Mouse (Mus musculus): Measurements from ENCODE around the gene Slc1a1. TPM values are rescaled to one million over a fixed set of nuclear protein-coding genes. Genes with fewer than 3 reads are reported as not detected.

The Slc1a1 gene
- polyA plus RNA-seq, 1 experiment, result not detected

DNA sequence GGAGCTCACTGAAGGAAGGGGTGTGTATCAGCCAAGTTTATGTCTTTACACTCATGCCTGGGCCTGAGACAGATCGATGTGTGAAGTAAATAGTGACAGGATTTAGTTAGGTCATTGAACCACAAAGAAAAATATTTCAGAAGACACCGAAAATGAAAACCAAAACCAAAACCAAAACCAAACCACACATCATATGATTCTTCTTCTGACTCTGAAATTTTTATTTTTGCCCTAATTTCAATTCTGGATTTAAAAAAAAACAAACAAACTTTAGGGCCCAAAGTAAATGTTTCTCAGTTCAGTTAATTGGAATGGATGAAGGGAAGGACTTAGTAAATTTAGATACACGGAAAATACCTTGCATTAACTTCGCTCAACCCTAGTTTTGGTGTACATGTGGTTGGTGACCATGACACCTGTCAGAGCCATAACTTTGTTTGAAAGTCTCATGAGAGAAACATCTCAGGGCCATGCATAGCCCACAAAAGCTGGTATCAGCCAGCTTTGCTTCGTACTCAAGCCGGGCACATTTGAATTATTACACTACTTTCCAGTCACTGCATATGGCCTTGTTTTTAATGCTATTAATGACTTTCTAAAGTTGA, 34.5 kb downstream of the Slc1a1 start:
- H3K9me3 ChIP-seq (ENCODE audit: control insufficient read depth, low read length), result no peaks in the 10 kb centered on the region
- H3K4me1 ChIP-seq (ENCODE audit: control insufficient read depth), result no peaks in the 10 kb centered on the region
- H3K36me3 ChIP-seq (ENCODE audit: control insufficient read depth), result no peaks in the 10 kb centered on the region
- no peak for TF ChIP-seq GATA1 (IDR thresholded peaks at IDR 0.05; ENCODE audit: low read length)
- H3K27me3 ChIP-seq (ENCODE audit: control insufficient read depth), result no peaks in the 10 kb centered on the region
- no peak overlapping the region for H3K4me3 ChIP-seq (replicated peaks)

DNA sequence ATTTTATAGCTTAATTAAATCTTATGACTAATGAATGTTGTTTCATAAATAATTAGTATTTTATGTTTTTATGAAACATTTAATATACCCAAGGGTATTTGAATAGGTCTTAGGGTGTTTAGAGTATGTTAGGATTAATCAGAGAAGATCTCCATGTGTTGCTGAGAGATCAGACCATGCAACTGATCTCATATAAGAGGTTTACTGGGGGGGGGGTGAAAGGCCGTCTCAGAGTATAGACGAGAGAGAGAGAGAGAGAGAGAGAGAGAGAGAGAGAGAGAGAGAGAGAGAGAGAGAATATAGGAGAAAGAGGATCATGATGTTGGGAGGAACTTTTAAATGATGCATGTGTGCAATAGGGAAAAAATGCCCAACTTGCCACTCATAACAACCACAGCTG, 35.5 kb downstream of the Slc1a1 start:
- Histone ChIP-seq H3K4me1 (ENCODE audit: control insufficient read depth) (no peaks in the 10 kb centered on the region), H3K36me3 (ENCODE audit: control insufficient read depth) (no peaks in the 10 kb centered on the region), H3K4me3 (replicated peaks) (no peak overlapping the region), H3K27me3 (ENCODE audit: control insufficient read depth) (no peaks in the 10 kb centered on the region), H3K9me3 (ENCODE audit: control insufficient read depth, low read length) (no peaks in the 10 kb centered on the region)
- TF ChIP-seq TAL1 (IDR thresholded peaks at IDR 0.05; ENCODE audit: low read length) (no peak), GATA1 (IDR thresholded peaks at IDR 0.05; ENCODE audit: low read length) (no peak)

DNA sequence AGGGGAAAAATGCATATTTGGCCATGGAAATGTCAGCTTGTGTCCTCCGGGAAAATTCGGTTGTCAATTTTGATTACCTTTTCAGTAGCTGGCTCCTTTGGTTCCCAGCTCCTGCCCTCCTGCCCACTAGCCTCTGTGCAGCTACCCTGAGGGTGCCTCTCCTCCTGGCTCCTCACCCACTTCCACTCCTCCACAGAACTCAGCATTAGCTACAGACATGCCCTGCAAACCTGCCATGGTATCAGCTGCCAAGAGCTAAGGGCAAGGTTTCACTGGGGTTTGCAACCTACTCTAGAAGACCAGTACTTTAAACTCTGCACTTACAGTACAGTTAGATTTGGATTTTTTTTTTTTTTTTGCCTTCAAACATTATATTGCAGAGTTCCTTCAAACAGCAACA, 44.6 kb downstream of the Slc1a1 start:
- Histone ChIP-seq H3K9me3 (ENCODE audit: control insufficient read depth, low read length) (no peaks in the 10 kb centered on the region), H3K4me3 (replicated peaks) (no peak overlapping the region), H3K36me3 (ENCODE audit: control insufficient read depth) (no peaks in the 10 kb centered on the region), H3K4me1 (ENCODE audit: control insufficient read depth) (no peaks in the 10 kb centered on the region), H3K27me3 (ENCODE audit: control insufficient read depth) (no peaks in the 10 kb centered on the region)
- TF ChIP-seq GATA1 (IDR thresholded peaks at IDR 0.05; ENCODE audit: low read length), result no peak
- TF ChIP-seq TAL1 (IDR thresholded peaks at IDR 0.05; ENCODE audit: low read length), result no peak

DNA sequence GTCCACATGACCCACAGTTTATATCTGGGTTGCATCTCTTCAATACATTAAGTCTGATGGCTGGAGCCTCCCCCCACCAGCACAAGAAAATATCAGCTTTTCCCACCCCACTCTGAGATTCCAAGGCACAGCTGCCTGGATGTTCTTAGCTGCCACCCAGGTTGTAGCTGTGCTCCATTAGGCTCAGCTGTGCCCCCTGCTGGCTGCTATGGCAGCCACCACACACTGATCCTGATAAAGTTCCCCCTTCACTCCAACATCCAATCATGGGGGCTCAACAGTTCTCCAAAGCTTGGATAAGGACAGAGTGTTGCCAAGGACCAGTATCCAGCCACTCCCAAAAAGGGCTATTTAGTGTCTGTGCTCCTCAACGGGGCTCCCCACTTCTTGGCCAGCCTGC, 48.3 kb downstream of the Slc1a1 start:
- Histone ChIP-seq H3K36me3 (ENCODE audit: control insufficient read depth) (no peaks in the 10 kb centered on the region), H3K9me3 (ENCODE audit: control insufficient read depth, low read length) (no peaks in the 10 kb centered on the region), H3K4me1 (ENCODE audit: control insufficient read depth) (no peaks in the 10 kb centered on the region), H3K27me3 (ENCODE audit: control insufficient read depth) (no peaks in the 10 kb centered on the region), H3K4me3 (replicated peaks) (no peak overlapping the region)
- TF ChIP-seq GATA1 (IDR thresholded peaks at IDR 0.05; ENCODE audit: low read length) (no peak), TAL1 (IDR thresholded peaks at IDR 0.05; ENCODE audit: low read length) (no peak)

DNA sequence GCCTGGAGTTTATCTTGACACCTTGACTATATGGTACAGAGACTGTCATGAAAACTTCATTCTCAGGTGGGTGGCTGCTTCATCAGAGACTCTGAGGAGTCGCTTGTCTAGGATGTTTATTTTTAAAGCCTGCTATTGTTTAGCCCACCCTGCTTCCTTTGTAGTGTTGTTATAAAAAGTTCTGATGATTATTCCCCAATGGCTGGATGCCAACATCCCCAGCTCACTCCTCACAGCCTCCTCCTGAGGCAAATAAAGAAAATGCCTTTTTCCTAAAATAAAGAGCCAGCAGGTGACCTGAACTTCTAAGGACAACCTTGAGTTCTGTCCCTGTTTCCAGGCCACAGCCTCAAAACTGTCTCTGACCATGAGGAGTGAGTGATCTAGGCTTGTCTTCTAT, 53.6 kb downstream of the Slc1a1 start:
- Histone ChIP-seq H3K4me3 (replicated peaks) (no peak overlapping the region), H3K4me1 (ENCODE audit: control insufficient read depth) (no peaks in the 10 kb centered on the region), H3K27me3 (ENCODE audit: control insufficient read depth) (no peaks in the 10 kb centered on the region), H3K9me3 (ENCODE audit: control insufficient read depth, low read length) (no peaks in the 10 kb centered on the region), H3K36me3 (ENCODE audit: control insufficient read depth) (no peaks in the 10 kb centered on the region)
- TF ChIP-seq TAL1 (IDR thresholded peaks at IDR 0.05; ENCODE audit: low read length), result no peak
- TF ChIP-seq GATA1 (IDR thresholded peaks at IDR 0.05; ENCODE audit: low read length), result no peak

DNA sequence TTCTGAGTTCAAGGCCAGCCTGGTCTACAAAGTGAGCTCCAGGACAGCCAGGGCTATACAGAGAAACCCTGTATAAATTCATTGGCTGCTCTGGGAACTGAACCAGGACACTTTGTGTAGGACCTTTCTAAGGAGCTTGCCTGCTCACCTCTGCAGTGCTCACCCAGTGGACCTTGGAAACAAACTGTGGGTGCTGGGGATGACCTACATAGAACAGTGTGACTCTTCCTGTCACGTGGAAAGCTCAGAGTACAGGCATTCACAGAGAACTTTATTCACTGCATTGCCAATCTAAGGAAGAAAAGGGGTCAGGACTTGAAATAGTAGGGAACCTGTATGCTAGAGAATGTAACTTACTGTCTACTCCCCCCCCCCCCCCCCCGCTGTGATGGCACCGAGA, 54.4 kb downstream of the Slc1a1 start:
- H3K4me1 ChIP-seq (ENCODE audit: control insufficient read depth), result no peaks in the 10 kb centered on the region
- no peaks in the 10 kb centered on the region for H3K27me3 ChIP-seq (ENCODE audit: control insufficient read depth)
- TF ChIP-seq TAL1 (IDR thresholded peaks at IDR 0.05; ENCODE audit: low read length), result no peak
- no peak for TF ChIP-seq GATA1 (IDR thresholded peaks at IDR 0.05; ENCODE audit: low read length)
- H3K36me3 ChIP-seq (ENCODE audit: control insufficient read depth), result no peaks in the 10 kb centered on the region
- H3K9me3 ChIP-seq (ENCODE audit: control insufficient read depth, low read length), result no peaks in the 10 kb centered on the region
- H3K4me3 ChIP-seq (replicated peaks), result no peak overlapping the region

DNA sequence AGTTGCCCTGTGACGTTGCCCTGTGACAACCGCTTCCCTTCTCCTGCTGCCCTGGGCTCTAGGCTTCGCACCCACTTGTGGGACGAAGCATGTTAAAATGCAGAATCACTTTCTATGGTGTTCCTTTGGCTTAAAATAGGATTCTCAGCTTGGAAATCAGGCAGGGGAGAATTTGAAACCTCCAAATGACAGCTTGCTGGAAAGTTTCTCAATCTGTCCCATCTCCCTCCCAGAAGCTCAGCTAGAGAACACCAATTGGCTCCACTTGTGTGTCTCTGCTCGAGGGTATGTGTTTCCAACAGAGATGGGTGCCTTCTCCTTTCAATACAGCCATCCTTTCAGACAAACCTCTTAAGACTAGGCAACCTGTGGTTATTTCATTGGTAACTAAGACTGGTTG, 56.4 kb downstream of the Slc1a1 start:
- Histone ChIP-seq H3K27me3 (ENCODE audit: control insufficient read depth) (no peaks in the 10 kb centered on the region), H3K9me3 (ENCODE audit: control insufficient read depth, low read length) (no peaks in the 10 kb centered on the region), H3K36me3 (ENCODE audit: control insufficient read depth) (no peaks in the 10 kb centered on the region), H3K4me3 (replicated peaks) (no peak overlapping the region), H3K4me1 (ENCODE audit: control insufficient read depth) (no peaks in the 10 kb centered on the region)
- TF ChIP-seq GATA1 (IDR thresholded peaks at IDR 0.05; ENCODE audit: low read length) (no peak), TAL1 (IDR thresholded peaks at IDR 0.05; ENCODE audit: low read length) (no peak)

DNA sequence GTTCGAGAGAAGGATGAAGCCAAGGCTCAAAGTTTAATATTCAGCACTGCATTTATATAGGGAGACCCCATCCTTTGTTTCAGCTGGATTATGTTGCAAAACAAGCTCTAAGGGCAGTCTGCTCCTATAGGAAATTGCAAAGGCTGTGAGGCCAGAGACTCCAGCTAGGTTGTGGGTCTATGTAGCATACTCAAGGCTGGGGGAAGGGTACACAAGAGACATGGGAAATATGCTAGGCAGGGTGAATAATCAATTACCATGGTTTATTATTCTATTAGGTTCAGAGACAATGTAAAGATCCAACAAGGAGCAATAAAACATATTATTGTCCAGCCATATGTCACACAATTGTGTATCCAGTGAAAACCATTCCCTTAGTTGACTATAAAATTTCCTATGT, 57.0 kb downstream of the Slc1a1 start:
- TF ChIP-seq TAL1 (IDR thresholded peaks at IDR 0.05; ENCODE audit: low read length), result no peak
- no peak for TF ChIP-seq GATA1 (IDR thresholded peaks at IDR 0.05; ENCODE audit: low read length)

DNA sequence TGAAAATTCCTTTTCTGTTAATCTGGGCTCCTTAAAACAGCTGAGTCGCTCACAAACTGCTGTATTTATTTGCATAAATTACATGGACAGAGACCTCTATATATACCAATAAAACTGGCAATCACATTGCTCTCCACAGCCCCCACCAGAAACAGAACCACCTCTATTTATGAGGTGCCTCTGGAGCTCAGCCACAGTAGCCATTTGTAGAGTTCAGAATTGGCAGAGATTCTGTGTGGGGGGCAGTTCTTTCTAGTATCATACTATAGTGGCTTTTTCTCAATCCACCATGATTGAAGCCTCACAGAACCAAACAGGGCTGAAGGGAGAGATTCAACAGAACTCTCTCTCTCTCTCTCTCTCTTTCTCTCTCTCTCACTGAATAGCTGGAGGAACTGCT, 61.8 kb downstream of the Slc1a1 start:
- Histone ChIP-seq H3K4me3 (replicated peaks) (no peak overlapping the region), H3K36me3 (ENCODE audit: control insufficient read depth) (no peaks in the 10 kb centered on the region), H3K4me1 (ENCODE audit: control insufficient read depth) (no peaks in the 10 kb centered on the region), H3K9me3 (ENCODE audit: control insufficient read depth, low read length) (no peaks in the 10 kb centered on the region), H3K27me3 (ENCODE audit: control insufficient read depth) (no peaks in the 10 kb centered on the region)
- TF ChIP-seq GATA1 (IDR thresholded peaks at IDR 0.05; ENCODE audit: low read length) (no peak), TAL1 (IDR thresholded peaks at IDR 0.05; ENCODE audit: low read length) (no peak)

More for the DNA sequence above, 57.0 kb downstream of the Slc1a1 start:
- Histone ChIP-seq H3K4me1 (ENCODE audit: control insufficient read depth) (no peaks in the 10 kb centered on the region), H3K4me3 (replicated peaks) (no peak overlapping the region), H3K36me3 (ENCODE audit: control insufficient read depth) (no peaks in the 10 kb centered on the region), H3K9me3 (ENCODE audit: control insufficient read depth, low read length) (no peaks in the 10 kb centered on the region), H3K27me3 (ENCODE audit: control insufficient read depth) (no peaks in the 10 kb centered on the region)

DNA sequence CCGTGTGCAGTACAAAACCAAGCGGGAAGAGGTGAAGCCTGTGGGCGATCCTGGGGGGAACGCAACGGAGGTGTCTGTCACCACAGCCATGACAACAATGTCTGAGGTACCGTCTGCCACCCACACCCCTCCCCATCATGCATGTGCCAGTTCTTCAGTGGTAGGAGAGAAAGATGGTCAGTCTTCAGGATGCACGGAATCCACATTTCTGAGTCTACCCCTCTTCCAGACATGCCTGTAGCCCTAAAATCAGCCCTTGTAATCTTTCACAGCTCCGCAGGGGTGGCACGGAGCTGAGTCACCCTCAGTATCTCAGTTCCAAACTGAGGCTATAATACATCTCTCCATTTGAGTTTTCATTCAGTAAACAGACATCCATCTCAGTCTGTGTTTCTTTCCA, 62.6 kb downstream of the Slc1a1 start:
- Histone ChIP-seq H3K9me3 (ENCODE audit: control insufficient read depth, low read length) (no peaks in the 10 kb centered on the region), H3K36me3 (ENCODE audit: control insufficient read depth) (no peaks in the 10 kb centered on the region), H3K4me3 (replicated peaks) (no peak overlapping the region), H3K27me3 (ENCODE audit: control insufficient read depth) (no peaks in the 10 kb centered on the region), H3K4me1 (ENCODE audit: control insufficient read depth) (no peaks in the 10 kb centered on the region)
- TF ChIP-seq TAL1 (IDR thresholded peaks at IDR 0.05; ENCODE audit: low read length), result no peak
- TF ChIP-seq GATA1 (IDR thresholded peaks at IDR 0.05; ENCODE audit: low read length), result no peak

Measured in erythroblast, embryonic 14.5 days (primary cell).